Mouse (Mus musculus) testis, adult 2 months (tissue): Measurements from ENCODE around the gene 6430571L13Rik. TPM values are rescaled to one million over a fixed set of nuclear protein-coding genes. Genes with fewer than 3 reads are reported as not detected.
A peak's percentile ranks its signal among the peaks of the same experiment; 100 is the strongest.

Experiments used
- H3K27ac ChIP-seq: fragments of 200-500 bp; 2 replicates; pipeline ENCODE4 v1.5.1; 2012; ENCODE audit warnings: low read depth, low read length; ENCODE audit not compliant: control insufficient read depth, insufficient read depth
- H3K27me3 ChIP-seq: fragments of 200-500 bp; 2 replicates; pipeline ENCODE4 v1.6.1; 2012; ENCODE audit warnings: mild to moderate bottlenecking, low read length, moderate library complexity; ENCODE audit not compliant: control insufficient read depth, insufficient read depth
- H3K36me3 ChIP-seq: fragments of 200-500 bp; 2 replicates; pipeline ENCODE4 v1.6.1; 2012; ENCODE audit warnings: mild to moderate bottlenecking, low read length; ENCODE audit not compliant: control insufficient read depth, insufficient read depth
- H3K4me1 ChIP-seq: fragments of 200-500 bp; 2 replicates; pipeline ENCODE4 v1.6.1; 2012; ENCODE audit warnings: low read length; ENCODE audit not compliant: control insufficient read depth, insufficient read depth
- H3K4me3 ChIP-seq: fragments of 200-500 bp; 2 replicates; pipeline ENCODE4 v1.5.1; 2012; ENCODE audit warnings: low read depth, mild to moderate bottlenecking, low read length, moderate library complexity, mixed read lengths; ENCODE audit not compliant: control insufficient read depth
- CTCF ChIP-seq: fragments of 200-500 bp; IDR thresholded peaks from 2 replicates; pipeline ENCODE4 v1.5.1; 2012; ENCODE audit warnings: low read depth, mild to moderate bottlenecking, inconsistent platforms, low read length, moderate library complexity; ENCODE audit not compliant: control insufficient read depth, insufficient read depth, insufficient replicate concordance
- POLR2A ChIP-seq: fragments of 200-500 bp; IDR thresholded peaks from 2 replicates; pipeline ENCODE4 v1.6.1; 2012; ENCODE audit warnings: low read depth, mild to moderate bottlenecking, inconsistent platforms, low read length, moderate library complexity; ENCODE audit not compliant: control insufficient read depth
- polyA plus RNA-seq: library from polyadenylated mRNA; depleted of rRNA; stranded (reverse); fragments of >200 nt; gene quantifications from 2 replicates; pipeline ENCODE4 v1.2.3, GENCODE M21; 2012; rRNA removed

Gene 6430571L13Rik
- polyA plus RNA-seq, 1 experiment, result 0.40 TPM

GRCm38 (mm10) chr9:107388263-107388662 is 47.9 kb downstream of the 6430571L13Rik start:
- H3K4me1 ChIP-seq, result no peaks in the 10 kb centered on the region
- H3K27me3 ChIP-seq, result no peaks in the 10 kb centered on the region
- H3K27ac ChIP-seq, result no peak overlapping the region
- no peak overlapping the region for H3K4me3 ChIP-seq
- TF ChIP-seq CTCF (no peak), POLR2A (no peak)
- H3K36me3 ChIP-seq, result no peaks in the 10 kb centered on the region

DNA sequence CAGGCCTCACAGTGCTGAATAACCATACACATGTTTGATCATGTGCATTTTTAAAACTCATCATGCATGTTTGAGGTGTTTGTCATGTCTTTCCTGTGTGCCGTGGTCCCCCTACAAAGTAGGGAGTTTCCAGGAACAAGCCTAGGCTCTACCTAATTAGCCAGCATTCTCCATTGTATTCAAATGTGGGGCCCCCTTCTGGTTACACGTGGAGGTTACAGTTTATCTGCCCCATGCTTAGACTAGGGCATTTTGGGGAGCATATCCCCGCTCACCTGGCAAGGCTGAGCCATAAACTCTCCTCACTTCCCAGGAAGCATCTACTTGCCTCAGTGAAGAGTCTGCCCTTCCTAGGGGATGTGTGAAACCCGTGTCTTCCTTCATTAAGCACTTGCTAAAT is 56.0 kb downstream of the 6430571L13Rik start:
- Histone ChIP-seq H3K4me1 (peaks cover 7% of the 10 kb centered on the region), H3K36me3 (no peaks in the 10 kb centered on the region), H3K27ac (no peak overlapping the region), H3K4me3 (no peak overlapping the region), H3K27me3 (no peaks in the 10 kb centered on the region; the same call in 1 of the 2 replicates)
- no peak for TF ChIP-seq CTCF
- no peak for TF ChIP-seq POLR2A

GRCm38 (mm10) chr9:107398968-107399367 is 58.6 kb downstream of the 6430571L13Rik start:
- Histone ChIP-seq H3K36me3 (no peaks in the 10 kb centered on the region), H3K4me1 (peaks cover 7% of the 10 kb centered on the region), H3K27me3 (no peaks in the 10 kb centered on the region; the same call in 1 of the 2 replicates), H3K27ac (no peak overlapping the region), H3K4me3 (no peak overlapping the region)
- no peak for TF ChIP-seq CTCF
- no peak for TF ChIP-seq POLR2A

GRCm38 (mm10) chr9:107399491-107399971 is 59.1 kb downstream of the 6430571L13Rik start, which contains the start of gene Cacna2d2:
Gene Cacna2d2 (plus strand): TSS chr9:107399612.
- TF ChIP-seq CTCF (no peak), POLR2A (no peak)
- Histone ChIP-seq H3K4me3 (peak within 1 kb of the TSS; percentile 39), H3K4me1 (peaks cover 7% of the 10 kb centered on the region), H3K27me3 (no peaks in the 10 kb centered on the region; the same call in 1 of the 2 replicates), H3K27ac (no peak within 1 kb of the TSS), H3K36me3 (no peaks in the 10 kb centered on the region)

GRCm38 (mm10) chr9:107400060-107400511 is 59.7 kb downstream of the 6430571L13Rik start:
- no peak for TF ChIP-seq POLR2A
- no peak for TF ChIP-seq CTCF
- H3K27me3 ChIP-seq, result no peaks in the 10 kb centered on the region; the same call in 1 of the 2 replicates

DNA sequence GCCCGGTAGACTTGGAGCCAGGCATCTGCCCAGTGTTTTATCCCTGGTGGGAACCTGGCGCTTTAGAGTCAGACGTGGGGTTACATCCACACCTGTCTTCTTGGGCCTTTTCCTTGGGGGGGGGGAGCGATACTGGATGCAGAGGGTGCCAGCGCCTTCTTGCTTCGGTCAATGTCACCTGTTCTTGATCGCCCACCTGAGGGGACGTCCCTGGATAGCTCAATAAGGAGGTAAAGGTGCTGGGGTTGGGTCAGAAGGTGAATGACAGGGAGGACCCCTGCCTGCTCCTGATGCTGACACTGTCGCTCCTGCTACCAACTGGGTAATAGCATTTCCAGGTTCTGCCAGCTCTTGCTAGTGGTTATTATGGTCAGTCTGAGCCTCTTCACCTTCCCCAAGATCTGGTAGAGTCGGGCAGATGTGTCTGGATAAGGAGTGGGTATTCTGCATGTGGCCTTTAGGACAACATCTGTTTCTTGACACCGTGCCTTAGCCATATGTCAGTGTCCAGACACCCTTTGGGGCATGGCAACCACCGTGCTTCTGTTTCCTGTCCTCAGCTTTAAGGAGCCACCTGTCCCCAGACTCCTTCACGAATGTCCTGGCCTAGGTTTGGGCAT is 60.4 kb downstream of the 6430571L13Rik start:
- TF ChIP-seq POLR2A (no peak), CTCF (no peak)
- H3K27me3 ChIP-seq, result no peaks in the 10 kb centered on the region; the same call in 1 of the 2 replicates
- H3K4me1 ChIP-seq, result peaks cover 7% of the 10 kb centered on the region
- no peak overlapping the region for H3K27ac ChIP-seq
- no peak overlapping the region for H3K4me3 ChIP-seq
- no peaks in the 10 kb centered on the region for H3K36me3 ChIP-seq

More at GRCm38 (mm10) chr9:107400060-107400511, 59.7 kb downstream of the 6430571L13Rik start:
- H3K27ac ChIP-seq, result no peak overlapping the region
- no peaks in the 10 kb centered on the region for H3K36me3 ChIP-seq
- peaks cover 7% of the 10 kb centered on the region for H3K4me1 ChIP-seq
- peak overlapping the region; percentile 39; the same call in 1 of the 2 replicates for H3K4me3 ChIP-seq

Other genes starting within 250 kb of the 6430571L13Rik start
- gene Dock3, start 108.7 kb upstream of the 6430571L13Rik start, polyA plus RNA-seq, result 21.8 and 23.2 TPM in 2 replicates
- 4.1 and 5.2 TPM in 2 replicates for gene Mapkapk3, start 50.7 kb upstream of the 6430571L13Rik start, polyA plus RNA-seq
- 2.7 and 3.8 TPM in 2 replicates for gene Cish, start 44.6 kb upstream of the 6430571L13Rik start, polyA plus RNA-seq
- gene Hemk1, start 2.3 kb upstream of the 6430571L13Rik start, polyA plus RNA-seq, result 22.0 TPM in 2 replicates
- 5.2 and 8.2 TPM in 2 replicates for gene Cacna2d2, start 59.0 kb downstream of the 6430571L13Rik start, polyA plus RNA-seq
- gene Tmem115, start 193.3 kb downstream of the 6430571L13Rik start, polyA plus RNA-seq, result 38.3 and 46.9 TPM in 2 replicates
- gene Cyb561d2, start 201.6 kb downstream of the 6430571L13Rik start, polyA plus RNA-seq, result 28.3 and 29.4 TPM in 2 replicates
- 34.7 and 40.3 TPM in 2 replicates for gene Nprl2, start 201.6 kb downstream of the 6430571L13Rik start, polyA plus RNA-seq
- 245 and 272 TPM in 2 replicates for gene Zmynd10, start 206.7 kb downstream of the 6430571L13Rik start, polyA plus RNA-seq
- 62.8 and 63.4 TPM in 2 replicates for gene Rassf1, start 211.0 kb downstream of the 6430571L13Rik start, polyA plus RNA-seq
- gene Tusc2, start 222.7 kb downstream of the 6430571L13Rik start, polyA plus RNA-seq, result 28.4 and 31.7 TPM in 2 replicates
- gene Hyal2, start 227.3 kb downstream of the 6430571L13Rik start, polyA plus RNA-seq, result 6.4 and 6.5 TPM in 2 replicates
- gene Hyal1, start 236.3 kb downstream of the 6430571L13Rik start, polyA plus RNA-seq, result 4.0 and 5.0 TPM in 2 replicates
- gene Naa80, start 238.3 kb downstream of the 6430571L13Rik start, polyA plus RNA-seq, result 136 and 139 TPM in 2 replicates
- gene Hyal3, start 240.2 kb downstream of the 6430571L13Rik start, polyA plus RNA-seq, result 1.6 and 1.8 TPM in 2 replicates
- gene Ifrd2, start 247.0 kb downstream of the 6430571L13Rik start, polyA plus RNA-seq, result 16.4 and 20.5 TPM in 2 replicates